Mouse (Mus musculus): ENCODE results near the gene Gata1. TPM values are rescaled to one million over a fixed set of nuclear protein-coding genes. Genes with fewer than 3 reads are reported as not detected.
A peak's percentile ranks its signal among the peaks of the same experiment; 100 is the strongest.

Gata1 gene
- polyA plus RNA-seq, 1 experiment from 2014 or later = not detected

DNA sequence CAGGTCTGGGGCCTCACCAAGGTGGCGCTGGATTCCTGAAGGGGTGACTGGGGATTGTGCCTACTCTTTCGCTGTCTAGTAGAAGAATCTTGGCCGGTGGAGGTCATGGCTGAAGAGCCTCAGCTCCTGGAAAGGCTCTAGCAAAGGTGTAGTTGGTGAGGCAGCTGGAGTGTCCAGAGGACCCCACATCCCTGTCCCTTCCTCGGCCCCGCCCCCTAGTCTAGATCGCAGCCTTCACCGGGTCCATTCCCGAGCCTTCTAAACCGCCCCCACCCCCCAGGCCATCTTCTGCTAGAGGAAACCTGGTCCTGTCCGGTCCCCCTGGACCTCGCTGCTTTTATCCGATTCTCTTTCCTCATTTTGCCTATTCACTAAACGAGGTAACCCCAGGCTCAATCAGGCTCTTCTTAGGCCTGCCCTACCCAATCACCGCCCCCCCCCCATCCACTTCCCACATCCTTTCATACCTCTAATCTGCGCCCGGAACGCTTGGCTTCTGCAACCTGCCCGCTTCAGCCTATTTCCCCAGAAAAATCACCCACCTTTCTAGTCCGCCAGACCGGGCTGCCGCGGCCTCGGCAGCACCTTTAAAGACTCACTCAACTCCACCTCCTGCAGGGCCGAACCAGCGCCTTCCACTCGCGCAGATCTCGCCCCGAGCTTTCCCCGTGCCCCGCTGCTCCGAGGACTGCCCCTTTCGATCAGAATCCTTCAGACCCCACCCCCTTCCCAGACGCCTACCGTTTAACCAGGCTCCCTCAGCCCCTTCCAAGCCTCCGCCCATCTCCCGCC, 30.6 kb downstream of the Gata1 start, which contains the start of gene Hdac6:
Gene Hdac6 (minus strand): TSS at position 782 of the 792 bp plus-strand sequence.
- H3K9me3 ChIP-seq (ENCODE audit: control insufficient read depth, low read length) = no peaks in the 10 kb centered on the region
- no peak for DNase-seq
- H3K4me2 ChIP-seq (ENCODE audit: low read length) = peak within 1 kb of the TSS; percentile 56
- peak within 1 kb of the TSS; percentile 71 for H3K27ac ChIP-seq (replicated peaks; ENCODE audit: low read depth, low read length)
- peak within 1 kb of the TSS; percentile 46 for H3K4me3 ChIP-seq (replicated peaks; ENCODE audit: low read depth, low read length)
- peak; percentile 57 for ATAC-seq (ENCODE audit: low FRiP score, low TSS enrichment)
- no peaks in the 10 kb centered on the region for H3K4me1 ChIP-seq (ENCODE audit: control insufficient read depth, insufficient read depth, low read length)
- 0 out of 2 replicates have a peak, but pooled peaks cover 4% of the 10 kb centered on the region for H3K36me3 ChIP-seq (ENCODE audit: control insufficient read depth, insufficient read depth, low read length)
- no peaks in the 10 kb centered on the region for H3K27me3 ChIP-seq (ENCODE audit: control insufficient read depth, insufficient read depth, low read length)
- WGBS = 25% methylated on average over 36 of the region's 37 CpGs
- H3K9ac ChIP-seq (replicated peaks; ENCODE audit: low read length) = peak within 1 kb of the TSS; percentile 43

GRCm38 (mm10) chrX:7945618-7946017, 32.3 kb downstream of the Gata1 start:
- WGBS = 68% methylated on average over 8 of the region's 8 CpGs
- DNase-seq = no peak
- Histone ChIP-seq H3K27me3 (ENCODE audit: control insufficient read depth, insufficient read depth, low read length) (no peaks in the 10 kb centered on the region), H3K4me3 (replicated peaks; ENCODE audit: low read depth, low read length) (no peak overlapping the region), H3K9me3 (ENCODE audit: control insufficient read depth, low read length) (no peaks in the 10 kb centered on the region), H3K4me1 (ENCODE audit: control insufficient read depth, insufficient read depth, low read length) (no peaks in the 10 kb centered on the region), H3K27ac (replicated peaks; ENCODE audit: low read depth, low read length) (no peak overlapping the region), H3K9ac (replicated peaks; ENCODE audit: low read length) (no peak overlapping the region), H3K4me2 (ENCODE audit: low read length) (no peak overlapping the region), H3K36me3 (ENCODE audit: control insufficient read depth, insufficient read depth, low read length) (peaks cover 9% of the 10 kb centered on the region; the same call in 1 of the 2 replicates)
- ATAC-seq (ENCODE audit: low FRiP score, low TSS enrichment) = no peak

GRCm38 (mm10) chrX:7937667-7938066, 40.2 kb downstream of the Gata1 start:
- DNase-seq = no peak
- H3K4me1 ChIP-seq (ENCODE audit: control insufficient read depth, insufficient read depth, low read length) = no peaks in the 10 kb centered on the region
- H3K27me3 ChIP-seq (ENCODE audit: control insufficient read depth, insufficient read depth, low read length) = no peaks in the 10 kb centered on the region
- 96% methylated on average over 6 of the region's 6 CpGs for WGBS
- peaks cover 32% of the 10 kb centered on the region for H3K36me3 ChIP-seq (ENCODE audit: control insufficient read depth, insufficient read depth, low read length)
- no peaks in the 10 kb centered on the region for H3K9me3 ChIP-seq (ENCODE audit: control insufficient read depth, low read length)
- H3K4me3 ChIP-seq (replicated peaks; ENCODE audit: low read depth, low read length) = no peak overlapping the region
- H3K27ac ChIP-seq (replicated peaks; ENCODE audit: low read depth, low read length) = no peak overlapping the region
- no peak overlapping the region for H3K9ac ChIP-seq (replicated peaks; ENCODE audit: low read length)
- no peak for ATAC-seq (ENCODE audit: low FRiP score, low TSS enrichment)
- H3K4me2 ChIP-seq (ENCODE audit: low read length) = no peak overlapping the region

GRCm38 (mm10) chrX:7936874-7937273, 41.0 kb downstream of the Gata1 start:
- H3K4me3 ChIP-seq (replicated peaks; ENCODE audit: low read depth, low read length) = no peak overlapping the region
- no peaks in the 10 kb centered on the region for H3K4me1 ChIP-seq (ENCODE audit: control insufficient read depth, insufficient read depth, low read length)
- no peaks in the 10 kb centered on the region for H3K27me3 ChIP-seq (ENCODE audit: control insufficient read depth, insufficient read depth, low read length)
- H3K36me3 ChIP-seq (ENCODE audit: control insufficient read depth, insufficient read depth, low read length) = peaks cover 40% of the 10 kb centered on the region
- H3K4me2 ChIP-seq (ENCODE audit: low read length) = no peak overlapping the region
- DNase-seq (no peak), ATAC-seq (ENCODE audit: low FRiP score, low TSS enrichment) (no peak)
- no peak overlapping the region for H3K27ac ChIP-seq (replicated peaks; ENCODE audit: low read depth, low read length)
- WGBS = 52% methylated on average over 11 of the region's 11 CpGs
- H3K9me3 ChIP-seq (ENCODE audit: control insufficient read depth, low read length) = no peaks in the 10 kb centered on the region
- no peak overlapping the region for H3K9ac ChIP-seq (replicated peaks; ENCODE audit: low read length)

DNA sequence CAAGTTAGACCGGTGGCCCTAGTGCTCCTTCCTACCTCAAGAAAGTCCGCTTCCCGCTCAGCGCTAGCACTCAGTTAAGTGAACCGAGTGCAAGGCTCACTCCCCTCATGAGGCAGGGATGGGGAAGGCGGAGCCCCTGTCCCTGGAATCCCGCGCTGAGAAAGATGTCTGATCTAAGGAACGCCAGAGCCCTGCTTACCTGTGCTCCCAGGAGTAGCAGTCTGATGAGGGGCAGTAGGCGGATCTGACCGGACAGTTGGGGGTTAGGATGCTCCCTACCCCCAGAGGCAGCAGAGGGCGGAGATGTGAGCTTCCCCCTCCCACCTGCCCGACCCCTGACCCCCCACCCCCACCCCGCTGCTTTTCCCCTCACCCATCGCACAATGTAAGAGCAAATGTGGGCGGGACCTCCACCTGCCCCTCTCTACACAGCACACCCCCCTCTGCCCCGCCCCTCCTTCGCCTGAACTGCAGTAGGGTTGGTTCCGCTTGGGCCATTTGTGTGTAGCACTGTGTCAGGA, 49.5 kb downstream of the Gata1 start, which contains the start of gene Eras:
Gene Eras (minus strand): TSS at position 338 of the 521 bp plus-strand sequence.
- ATAC-seq (ENCODE audit: low FRiP score, low TSS enrichment) = 0 out of 2 replicates have a peak, but pooled peaks have one; percentile 34
- Histone ChIP-seq H3K9me3 (ENCODE audit: control insufficient read depth, low read length) (no peaks in the 10 kb centered on the region), H3K27me3 (ENCODE audit: control insufficient read depth, insufficient read depth, low read length) (no peaks in the 10 kb centered on the region; the same call in 1 of the 2 replicates), H3K27ac (replicated peaks; ENCODE audit: low read depth, low read length) (no peak within 1 kb of the TSS), H3K9ac (replicated peaks; ENCODE audit: low read length) (no peak within 1 kb of the TSS), H3K4me3 (replicated peaks; ENCODE audit: low read depth, low read length) (no peak within 1 kb of the TSS), H3K4me1 (ENCODE audit: control insufficient read depth, insufficient read depth, low read length) (no peaks in the 10 kb centered on the region), H3K36me3 (ENCODE audit: control insufficient read depth, insufficient read depth, low read length) (peaks cover 38% of the 10 kb centered on the region), H3K4me2 (ENCODE audit: low read length) (no peak within 1 kb of the TSS)
- peak; percentile 14 for DNase-seq
- WGBS = 23% methylated on average over 19 of the region's 19 CpGs

GRCm38 (mm10) chrX:7927116-7927515, 50.8 kb downstream of the Gata1 start:
- 29% methylated on average over 10 of the region's 10 CpGs for WGBS
- no peak for DNase-seq
- Histone ChIP-seq H3K27ac (replicated peaks; ENCODE audit: low read depth, low read length) (no peak overlapping the region), H3K4me3 (replicated peaks; ENCODE audit: low read depth, low read length) (no peak overlapping the region), H3K9ac (replicated peaks; ENCODE audit: low read length) (no peak overlapping the region), H3K27me3 (ENCODE audit: control insufficient read depth, insufficient read depth, low read length) (no peaks in the 10 kb centered on the region; the same call in 1 of the 2 replicates), H3K4me1 (ENCODE audit: control insufficient read depth, insufficient read depth, low read length) (peaks cover 8% of the 10 kb centered on the region; the same call in 1 of the 2 replicates), H3K36me3 (ENCODE audit: control insufficient read depth, insufficient read depth, low read length) (peaks cover 39% of the 10 kb centered on the region), H3K4me2 (ENCODE audit: low read length) (no peak overlapping the region), H3K9me3 (ENCODE audit: control insufficient read depth, low read length) (no peaks in the 10 kb centered on the region)
- no peak for ATAC-seq (ENCODE audit: low FRiP score, low TSS enrichment)

DNA sequence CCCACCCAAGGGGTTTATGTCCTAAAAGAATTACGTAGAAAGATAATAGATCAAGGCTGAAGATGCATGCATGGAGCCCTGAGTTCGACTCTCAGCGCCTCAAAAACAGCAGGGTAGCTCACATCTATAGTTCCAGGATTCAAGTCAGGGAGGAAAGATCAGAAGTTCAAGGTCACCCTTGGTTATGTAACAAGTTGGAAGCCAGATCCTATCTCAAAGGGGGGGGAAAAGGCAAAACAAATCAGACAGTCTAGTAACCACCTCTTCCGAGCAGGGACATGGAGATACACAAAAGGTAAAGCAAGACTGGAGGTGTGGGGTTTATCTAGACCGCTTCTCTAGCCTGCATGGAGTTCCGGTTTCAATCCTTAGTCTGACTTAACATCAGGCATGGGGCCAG, 51.6 kb downstream of the Gata1 start:
- Histone ChIP-seq H3K27ac (replicated peaks; ENCODE audit: low read depth, low read length) (no peak overlapping the region), H3K4me2 (ENCODE audit: low read length) (no peak overlapping the region), H3K36me3 (ENCODE audit: control insufficient read depth, insufficient read depth, low read length) (peaks cover 31% of the 10 kb centered on the region), H3K9me3 (ENCODE audit: control insufficient read depth, low read length) (no peaks in the 10 kb centered on the region), H3K27me3 (ENCODE audit: control insufficient read depth, insufficient read depth, low read length) (no peaks in the 10 kb centered on the region; the same call in 1 of the 2 replicates), H3K4me1 (ENCODE audit: control insufficient read depth, insufficient read depth, low read length) (peaks cover 8% of the 10 kb centered on the region; the same call in 1 of the 2 replicates), H3K4me3 (replicated peaks; ENCODE audit: low read depth, low read length) (no peak overlapping the region), H3K9ac (replicated peaks; ENCODE audit: low read length) (no peak overlapping the region)
- DNase-seq (no peak), ATAC-seq (ENCODE audit: low FRiP score, low TSS enrichment) (no peak)
- 76% methylated on average over 6 of the region's 6 CpGs for WGBS

DNA sequence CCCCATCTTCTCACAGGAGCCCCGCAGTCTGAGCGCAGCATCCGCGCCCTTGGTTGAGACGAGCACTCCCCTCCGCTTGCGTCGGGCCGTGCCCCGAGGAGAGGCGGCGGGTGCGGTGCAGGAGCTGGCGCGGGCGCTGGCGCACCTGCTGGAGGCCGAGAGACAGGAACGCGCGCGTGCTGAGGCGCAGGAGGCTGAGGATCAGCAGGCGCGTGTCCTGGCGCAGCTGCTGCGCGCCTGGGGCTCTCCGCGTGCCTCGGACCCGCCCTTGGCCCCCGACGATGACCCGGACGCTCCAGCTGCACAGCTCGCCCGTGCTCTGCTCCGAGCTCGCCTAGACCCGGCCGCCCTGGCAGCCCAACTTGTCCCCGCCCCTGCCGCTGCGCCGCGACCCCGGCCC, 55.8 kb downstream of the Gata1 start:
- Histone ChIP-seq H3K27me3 (ENCODE audit: control insufficient read depth, insufficient read depth, low read length) (no peaks in the 10 kb centered on the region), H3K27ac (replicated peaks; ENCODE audit: low read depth, low read length) (peak overlapping the region; percentile 26; the same call in 1 of the 2 replicates), H3K4me3 (replicated peaks; ENCODE audit: low read depth, low read length) (peak overlapping the region; percentile 47), H3K4me2 (ENCODE audit: low read length) (peak overlapping the region; percentile 63), H3K9me3 (ENCODE audit: control insufficient read depth, low read length) (no peaks in the 10 kb centered on the region), H3K9ac (replicated peaks; ENCODE audit: low read length) (peak overlapping the region; percentile 56), H3K36me3 (ENCODE audit: control insufficient read depth, insufficient read depth, low read length) (peaks cover 16% of the 10 kb centered on the region), H3K4me1 (ENCODE audit: control insufficient read depth, insufficient read depth, low read length) (peaks cover 8% of the 10 kb centered on the region; the same call in 1 of the 2 replicates)
- WGBS = 14% methylated on average over 48 of the region's 48 CpGs
- no peak for ATAC-seq (ENCODE audit: low FRiP score, low TSS enrichment)
- DNase-seq = peak; percentile 59
